Mouse (Mus musculus) ES-E14 (cell line): ENCODE results near the gene Osbpl10.
A peak's percentile ranks its signal among the peaks of the same experiment; 100 is the strongest.

Source experiments
- CHD2 ChIP-seq: IDR thresholded peaks from 2 replicates; pipeline ENCODE4 v1.6.1; 2014; ENCODE audit warnings: mild to moderate bottlenecking, low read depth, low read length, inconsistent platforms
- HCFC1 ChIP-seq: IDR thresholded peaks from 2 replicates; pipeline ENCODE4 v1.6.1; 2012; ENCODE audit warnings: low read length, inconsistent platforms, borderline replicate concordance; ENCODE audit not compliant: insufficient read depth
- MAFK ChIP-seq: IDR thresholded peaks from 2 replicates; pipeline ENCODE4 v1.6.1; 2014; ENCODE audit warnings: mild to moderate bottlenecking, low read depth, low read length, inconsistent platforms; ENCODE audit not compliant: insufficient read depth
- ZC3H11A ChIP-seq: IDR thresholded peaks from 2 replicates; pipeline ENCODE4 v1.6.1; 2012; ENCODE audit warnings: low read depth, mild to moderate bottlenecking, inconsistent platforms, low read length, borderline replicate concordance
- ZNF384 ChIP-seq: IDR thresholded peaks from 2 replicates; pipeline ENCODE4 v1.6.1; 2012; ENCODE audit warnings: low read depth, low read length, inconsistent platforms

DNA sequence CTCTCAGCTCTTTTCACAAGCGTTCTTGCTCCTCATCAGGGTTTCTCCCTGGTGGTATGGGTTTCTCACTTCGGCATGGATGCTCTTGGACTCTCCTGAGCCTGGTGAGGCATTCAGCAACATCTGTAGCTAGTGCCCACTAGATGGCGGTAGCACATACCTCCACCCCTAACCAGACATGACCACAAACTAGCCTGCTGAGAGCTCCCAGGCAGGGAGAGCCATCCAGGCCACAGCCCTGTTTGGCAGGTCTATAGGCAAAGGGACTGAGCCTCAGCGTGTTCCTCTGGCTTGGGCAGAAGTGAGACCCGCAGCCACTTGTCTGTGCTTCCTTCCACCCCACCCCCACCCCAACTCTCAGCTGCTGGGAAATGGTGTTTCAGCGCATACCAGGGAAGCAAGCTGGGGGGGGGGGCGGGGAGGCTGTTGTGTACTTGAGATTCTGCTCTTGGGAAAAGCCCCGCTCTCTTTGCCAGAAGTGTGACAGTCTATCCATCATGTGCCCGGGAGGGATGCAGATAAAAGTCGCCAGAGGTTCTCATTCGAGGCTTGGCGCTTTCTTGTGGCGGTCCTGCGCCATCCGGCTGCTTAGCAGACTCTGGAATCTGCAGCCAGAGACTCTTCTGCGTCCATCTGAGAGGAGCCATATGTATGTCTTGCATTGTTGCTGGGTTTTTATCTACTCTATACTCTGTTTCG, 110.1 kb downstream of the Osbpl10 start:
- no peak for TF ChIP-seq MAFK
- peak; percentile 21; the same call in 1 of the 2 replicates for TF ChIP-seq ZC3H11A
- no peak for TF ChIP-seq HCFC1
- TF ChIP-seq ZNF384, result no peak
- no peak for TF ChIP-seq CHD2
